ENCODE assay signal across 10 mouse cellular contexts in the genomic region with DNA sequence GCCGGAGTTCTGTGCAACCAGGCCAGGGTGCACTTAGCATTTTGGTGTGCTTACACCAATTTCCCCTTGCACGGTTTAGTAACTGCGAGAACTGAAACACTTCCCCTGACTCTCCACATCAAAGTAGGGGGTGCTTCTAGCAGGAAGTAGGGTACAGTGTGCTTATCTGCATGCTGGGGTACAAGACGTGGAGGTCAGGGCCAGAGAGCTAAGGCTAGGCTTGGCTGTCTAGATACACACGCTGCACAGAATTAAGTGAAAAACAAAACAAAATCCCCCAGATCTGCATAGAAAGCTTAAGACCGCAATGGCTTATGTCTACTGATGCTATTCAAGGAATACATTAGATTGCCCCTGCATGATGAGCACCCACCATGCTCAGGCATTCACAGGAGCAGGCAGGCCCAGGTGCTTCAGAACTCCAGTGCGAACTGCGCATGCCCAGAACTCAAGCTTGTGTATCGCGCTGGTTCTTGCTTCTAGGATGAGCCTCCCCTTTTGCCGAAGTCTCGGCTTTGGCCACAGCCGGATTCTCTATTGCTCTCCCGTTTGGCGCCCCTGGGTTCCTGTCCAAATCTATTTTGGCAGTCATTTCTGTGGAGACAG.
DNase-seq lines count a peak whose midpoint lies in the region; ATAC-seq and TF ChIP-seq lines count a peak whose summit lies in the region.
"Had no signal": no experiment of that assay in that cellular context is flagged by ENCODE, and none has a peak within 500 bp of the region (broad histone marks: within the 10 kb centered on the region; RNA-seq: fewer than 3 reads in every experiment).

No protein-coding gene starts in this region.

- no peak for TF ChIP-seq EP300 in stomach, postnatal 0 days (optimal IDR thresholded peaks at IDR 0.05)

- 0 out of 2 replicates have a peak, but pooled peaks cover 3% of the 10 kb centered on the region for H3K4me1 ChIP-seq in stomach, postnatal 0 days (replicated peaks; ENCODE audit: control insufficient read depth, insufficient read depth)

- peak overlapping the region; percentile 88 for H3K27ac ChIP-seq in gastrocnemius, adult 2 months
- peak overlapping the region; percentile 1; the same call in 1 of the 2 replicates for H3K27ac ChIP-seq in stomach, postnatal 0 days (replicated peaks)
- H3K27ac ChIP-seq: liver, embryonic 15.5 days had no signal

- H3K4me2 ChIP-seq in stomach, postnatal 0 days (replicated peaks; ENCODE audit: low read depth), result no peak overlapping the region
- H3K4me2 ChIP-seq: liver, embryonic 15.5 days had no signal

- 78% methylated on average over 15 of the region's 15 CpGs for WGBS in stomach, postnatal 0 days

- no peak for ATAC-seq in stomach, postnatal 0 days (ENCODE audit: low FRiP score, low TSS enrichment)

- H3K9me3 ChIP-seq in stomach, postnatal 0 days (ENCODE audit: control insufficient read depth, low read length), result no peaks in the 10 kb centered on the region
- H3K9me3 ChIP-seq: liver, embryonic 15.5 days had no signal

- H3K9ac ChIP-seq in stomach, postnatal 0 days (ENCODE audit: low read length), result no peak overlapping the region
- H3K9ac ChIP-seq: liver, embryonic 15.5 days had no signal

- H3K4me3 ChIP-seq in gastrocnemius, adult 2 months, result no peak overlapping the region
- H3K4me3 ChIP-seq in stomach, postnatal 0 days (ENCODE audit: low read depth, low read length), result no peak overlapping the region
- H3K4me3 ChIP-seq: liver, embryonic 15.5 days had no signal

- H3K27me3 ChIP-seq in stomach, postnatal 0 days (ENCODE audit: control insufficient read depth, insufficient read depth, low read length), result no peaks in the 10 kb centered on the region
- H3K27me3 ChIP-seq: liver, embryonic 15.5 days had no signal

- intact Hi-C loops in gastrocnemius, adult 2 months (cut with DNase I), result loop anchor here (1.0 to 10.0 kb wide), 3 partner anchors 81 to 406 kb away; partner anchors contain the start of gene Slc38a2
- intact Hi-C loops in heart, postnatal 14 days (cut with DNase I), result loop anchor here (5.0 kb wide), 1 partner anchor 81 kb away; the partner anchor contains the start of gene Slc38a2

- DNase-seq in gastrocnemius, adult 2 months, result peak; percentile 48
- DNase-seq in gastrocnemius, postnatal 10 days, result no peak
- DNase-seq in MEL-GATA-1-ER (ENCODE audit: extremely low read depth, low read depth) (peak; percentile 96), adipocyte (ENCODE audit: low spot score) (no peak)
- DNase-seq in heart, postnatal 14 days, result peak; percentile 53 to 65
- DNase-seq in stomach, postnatal 0 days (ENCODE audit: low spot score), result no peak
- no peak for DNase-seq in layer of hippocampus, adult 9-10 months (ENCODE audit: low spot score)
- no peak for DNase-seq in layer of hippocampus, adult 11-12 months (ENCODE audit: low spot score)
- DNase-seq: kidney, postnatal 25 days had no signal

- no peak for TF ChIP-seq CTCF in gastrocnemius, adult 2 months (IDR thresholded peaks at IDR 0.05)
- TF ChIP-seq CTCF in stomach, postnatal 0 days (IDR thresholded peaks at IDR 0.05; ENCODE audit: low read depth), result no peak

- H3K36me3 ChIP-seq in stomach, postnatal 0 days (ENCODE audit: control insufficient read depth, insufficient read depth, low read length), result no peaks in the 10 kb centered on the region
- H3K36me3 ChIP-seq: liver, embryonic 15.5 days had no signal

Comparison
In these comparisons a context has a peak if more than half of its experiments do, and no peak if none do; other contexts are left out.
1. DNase-seq: peak in gastrocnemius, adult 2 months (single experiment), MEL-GATA-1-ER (single experiment) and heart, postnatal 14 days (2 of 2); none in gastrocnemius, postnatal 10 days (single experiment), stomach, postnatal 0 days (single experiment), layer of hippocampus, adult 9-10 months (single experiment), layer of hippocampus, adult 11-12 months (single experiment) and adipocyte (single experiment).